Mouse (Mus musculus): Measurements from ENCODE around the gene Zfp668. TPM values are rescaled to one million over a fixed set of nuclear protein-coding genes. Genes with fewer than 3 reads are reported as not detected.

Zfp668 gene
- polyA plus RNA-seq (2015; fragmentation: Nextera tagmentation; extraction: Ambion mirVana): 46.2 and 48.4 TPM in 2 replicates

DNA sequence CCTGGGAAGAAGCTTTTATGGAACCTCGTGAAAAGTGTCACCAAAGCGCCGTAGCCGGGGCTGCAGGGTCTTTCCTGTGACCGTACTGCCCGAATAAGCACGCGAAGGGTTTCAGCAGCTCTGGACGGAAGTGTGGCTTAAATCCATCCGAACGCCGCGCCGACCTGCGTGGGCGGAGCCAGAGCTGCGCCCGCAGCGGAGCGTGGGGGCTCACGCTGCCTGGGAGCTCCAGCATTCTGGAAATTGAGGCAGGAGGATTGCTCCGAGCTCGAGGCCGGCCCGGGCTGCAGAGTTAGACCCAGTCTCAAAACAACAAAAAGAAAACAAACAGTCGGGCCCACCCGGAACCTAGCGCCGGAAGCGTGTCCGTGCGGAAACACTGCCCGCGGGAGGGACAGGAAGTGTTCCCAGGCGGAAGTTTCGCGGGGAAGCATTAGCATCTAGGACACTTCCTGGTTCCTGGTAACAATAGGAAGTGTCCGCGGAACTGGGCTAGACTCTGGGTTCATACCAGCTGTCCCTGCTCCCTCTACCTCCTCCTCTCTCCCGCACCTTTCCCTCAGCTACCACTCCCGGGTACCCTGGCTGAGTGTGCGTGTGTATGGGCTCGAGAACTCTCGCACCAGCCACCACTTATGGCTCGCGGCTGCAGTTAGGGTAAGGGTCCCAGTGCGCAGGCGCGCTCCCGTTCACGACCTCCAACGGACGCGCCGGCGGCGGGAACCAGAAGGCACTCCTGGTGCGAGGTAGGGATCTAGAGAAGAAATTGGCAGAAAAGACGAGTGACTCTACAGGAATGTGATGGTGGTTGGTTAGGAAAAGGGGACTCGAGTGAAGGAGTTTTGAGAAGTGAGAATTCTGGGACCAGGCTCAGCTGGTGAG, at the start of gene Zfp668:
Gene Zfp668 (minus strand): TSS at position 362 of the 882 bp plus-strand sequence.
- H3K9ac ChIP-seq (replicated peaks): peak within 1 kb of the TSS; percentile 99
- peak; percentile 70 for ATAC-seq (replicated peaks)
- H3K4me1 ChIP-seq: peaks cover 28% of the 10 kb centered on the region
- peaks cover 41% of the 10 kb centered on the region for H3K36me3 ChIP-seq
- H3K27ac ChIP-seq (replicated peaks): peak within 1 kb of the TSS; percentile 100
- H3K4me3 ChIP-seq: peak within 1 kb of the TSS; percentile 90
- under 1% methylated on average over 60 of the region's 60 CpGs for WGBS
- H3K9me3 ChIP-seq: no peaks in the 10 kb centered on the region
- no peaks in the 10 kb centered on the region for H3K27me3 ChIP-seq
- H3K4me2 ChIP-seq (replicated peaks): peak within 1 kb of the TSS; percentile 67

DNA sequence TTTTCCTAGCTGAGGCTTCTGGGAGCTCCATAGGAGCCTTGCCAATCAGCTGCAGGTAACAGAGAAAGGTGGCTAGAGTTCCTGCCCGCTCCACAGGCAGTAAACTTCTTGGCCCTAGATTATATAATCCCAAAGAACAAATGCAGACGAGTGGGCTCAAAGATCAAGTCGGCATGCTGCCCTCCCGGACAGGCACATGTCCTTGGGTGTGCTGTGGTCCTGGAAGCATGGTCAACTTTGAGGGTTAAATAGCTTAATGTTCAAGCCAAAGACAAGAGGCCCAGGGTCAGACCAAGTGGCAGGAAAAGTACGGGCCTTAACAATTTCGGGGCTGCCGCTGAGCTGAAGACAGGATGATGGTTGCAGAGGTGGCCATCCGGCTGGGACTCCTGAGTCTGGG, 49.4 kb upstream of the Zfp668 start:
- Histone ChIP-seq H3K4me2 (replicated peaks) (no peak overlapping the region), H3K27ac (replicated peaks) (no peak overlapping the region), H3K9ac (replicated peaks) (no peak overlapping the region), H3K36me3 (peaks cover 41% of the 10 kb centered on the region), H3K4me3 (no peak overlapping the region), H3K27me3 (peaks cover 20% of the 10 kb centered on the region), H3K4me1 (no peaks in the 10 kb centered on the region), H3K9me3 (no peaks in the 10 kb centered on the region)
- ATAC-seq (replicated peaks): no peak
- 90% methylated on average over 8 of the region's 8 CpGs for WGBS

GRCm38 (mm10) chr7:127925252-127925651, 48.6 kb upstream of the Zfp668 start:
- H3K36me3 ChIP-seq: peaks cover 47% of the 10 kb centered on the region

DNA sequence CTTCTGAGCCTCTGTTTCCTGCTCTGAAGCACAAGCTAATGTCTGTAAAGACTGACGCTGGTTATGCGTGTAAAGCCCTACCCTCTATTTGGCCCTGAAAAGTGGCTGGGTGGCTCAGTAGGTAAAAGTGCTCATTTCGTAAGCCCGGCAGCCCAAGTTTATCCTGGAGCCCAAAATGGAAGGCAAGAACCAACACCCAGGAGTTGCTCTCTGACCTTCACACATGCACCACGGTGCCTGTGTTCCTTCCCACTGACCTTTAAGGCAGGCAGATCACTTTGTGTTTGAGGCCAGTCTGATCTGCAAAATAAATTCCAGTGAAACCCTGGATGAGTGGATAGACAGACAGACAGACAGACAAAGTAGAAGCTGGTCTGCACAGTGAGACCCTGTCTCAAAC, 47.1 kb upstream of the Zfp668 start:
- Histone ChIP-seq H3K27ac (replicated peaks) (no peak overlapping the region), H3K27me3 (peaks cover 8% of the 10 kb centered on the region; the same call in 1 of the 2 replicates), H3K4me3 (no peak overlapping the region), H3K9ac (replicated peaks) (no peak overlapping the region), H3K36me3 (peaks cover 49% of the 10 kb centered on the region), H3K4me1 (no peaks in the 10 kb centered on the region), H3K4me2 (replicated peaks) (no peak overlapping the region), H3K9me3 (no peaks in the 10 kb centered on the region)
- no peak for ATAC-seq (replicated peaks)
- 88% methylated on average over 5 of the region's 5 CpGs for WGBS

More at GRCm38 (mm10) chr7:127925252-127925651, 48.6 kb upstream of the Zfp668 start:
- WGBS: 51% methylated on average over 5 of the region's 5 CpGs
- no peak overlapping the region for H3K4me2 ChIP-seq (replicated peaks)
- no peak overlapping the region for H3K27ac ChIP-seq (replicated peaks)
- H3K9ac ChIP-seq (replicated peaks): no peak overlapping the region
- H3K27me3 ChIP-seq: peaks cover 17% of the 10 kb centered on the region
- ATAC-seq (replicated peaks): no peak
- no peak overlapping the region for H3K4me3 ChIP-seq
- no peaks in the 10 kb centered on the region for H3K9me3 ChIP-seq
- H3K4me1 ChIP-seq: no peaks in the 10 kb centered on the region

DNA sequence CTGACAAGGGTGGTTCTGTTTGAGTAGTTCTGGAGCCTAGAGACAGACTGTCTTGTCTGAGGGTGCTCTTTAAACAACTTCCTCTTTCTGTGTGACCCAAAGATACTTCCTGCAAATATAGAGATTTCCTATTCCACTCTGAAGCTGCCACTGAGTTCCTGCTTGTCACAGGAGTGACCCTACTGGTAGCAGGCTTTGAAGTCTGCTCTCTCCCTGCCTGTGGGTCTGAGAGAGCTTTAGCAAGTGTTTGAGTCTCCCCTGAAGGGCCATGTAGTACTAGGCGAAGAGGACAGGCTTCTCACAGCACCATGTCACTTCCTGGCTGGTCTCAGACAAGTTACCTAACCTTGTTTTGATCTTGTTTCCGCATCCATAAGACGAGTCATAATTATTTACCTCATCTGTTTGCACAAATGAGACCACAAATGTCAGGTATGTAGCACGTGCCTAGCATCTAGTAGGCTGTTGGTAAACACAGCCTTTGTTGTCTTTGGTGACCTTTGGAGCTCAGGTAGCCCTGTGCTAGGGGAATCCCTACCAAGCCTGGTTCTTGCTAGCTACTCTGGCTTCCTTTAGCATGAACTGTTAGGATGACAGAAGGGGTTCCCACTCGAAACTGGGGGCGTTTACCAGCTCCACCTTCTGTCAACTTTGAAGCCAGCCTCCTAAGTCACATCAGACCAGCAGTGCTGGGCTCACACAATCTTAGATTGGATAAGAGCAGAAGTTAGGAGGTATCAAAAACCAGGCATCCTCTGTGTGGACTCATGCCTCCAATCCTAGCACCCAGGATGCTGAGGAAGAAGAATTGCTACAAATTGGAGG, 46.0 kb upstream of the Zfp668 start:
- no peaks in the 10 kb centered on the region for H3K4me1 ChIP-seq
- no peak for ATAC-seq (replicated peaks)
- no peak overlapping the region for H3K4me3 ChIP-seq
- no peaks in the 10 kb centered on the region for H3K27me3 ChIP-seq
- H3K36me3 ChIP-seq: peaks cover 55% of the 10 kb centered on the region
- H3K9me3 ChIP-seq: no peaks in the 10 kb centered on the region
- no peak overlapping the region for H3K9ac ChIP-seq (replicated peaks)
- no peak overlapping the region for H3K4me2 ChIP-seq (replicated peaks)
- no peak overlapping the region for H3K27ac ChIP-seq (replicated peaks)
- 86% methylated on average over 6 of the region's 6 CpGs for WGBS

- H3K36me3 ChIP-seq: peaks cover 61% of the 10 kb centered on the region
- ATAC-seq (replicated peaks): no peak
These were observed 44.9 kb upstream of the Zfp668 start for GRCm38 (mm10) chr7:127921516-127921915.

GRCm38 (mm10) chr7:127919290-127919689, 42.7 kb upstream of the Zfp668 start:
- no peak for ATAC-seq (replicated peaks)
- H3K4me3 ChIP-seq: no peak overlapping the region
- 78% methylated on average over 7 of the region's 7 CpGs for WGBS
- H3K9ac ChIP-seq (replicated peaks): no peak overlapping the region
- no peaks in the 10 kb centered on the region for H3K9me3 ChIP-seq
- H3K36me3 ChIP-seq: peaks cover 57% of the 10 kb centered on the region
- no peaks in the 10 kb centered on the region for H3K4me1 ChIP-seq
- no peak overlapping the region for H3K4me2 ChIP-seq (replicated peaks)
- no peaks in the 10 kb centered on the region for H3K27me3 ChIP-seq
- H3K27ac ChIP-seq (replicated peaks): no peak overlapping the region

More at GRCm38 (mm10) chr7:127921516-127921915, 44.9 kb upstream of the Zfp668 start:
- Histone ChIP-seq H3K9ac (replicated peaks) (no peak overlapping the region), H3K4me2 (replicated peaks) (no peak overlapping the region), H3K4me1 (no peaks in the 10 kb centered on the region), H3K27ac (replicated peaks) (no peak overlapping the region), H3K4me3 (no peak overlapping the region), H3K27me3 (no peaks in the 10 kb centered on the region), H3K9me3 (no peaks in the 10 kb centered on the region)
- WGBS: 58% methylated on average over 8 of the region's 8 CpGs

DNA sequence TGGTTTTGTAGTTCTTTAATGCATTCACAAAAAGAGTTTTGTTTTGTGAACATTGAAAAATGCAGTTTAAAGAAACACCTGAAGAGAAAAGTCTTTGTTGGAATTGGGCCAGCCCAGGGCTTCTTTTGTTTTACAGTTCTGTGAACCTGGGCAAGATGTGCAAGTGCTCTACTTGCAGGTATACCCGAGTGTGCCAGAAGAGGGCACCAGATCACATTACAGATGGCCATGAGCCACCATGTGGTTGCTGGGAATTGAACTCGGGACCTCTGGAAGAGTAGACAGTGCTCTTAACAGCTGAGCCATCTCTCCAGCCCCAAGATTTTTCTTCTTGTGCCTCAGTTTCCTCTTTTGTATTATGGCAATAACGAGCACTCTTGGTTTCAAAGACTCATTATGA, 41.6 kb upstream of the Zfp668 start:
- peaks cover 3% of the 10 kb centered on the region for H3K4me1 ChIP-seq
- no peak overlapping the region for H3K4me2 ChIP-seq (replicated peaks)
- H3K4me3 ChIP-seq: no peak overlapping the region
- WGBS: 59% methylated on average over 3 of the region's 3 CpGs
- no peaks in the 10 kb centered on the region for H3K9me3 ChIP-seq
- ATAC-seq (replicated peaks): no peak
- peaks cover 52% of the 10 kb centered on the region for H3K36me3 ChIP-seq
- H3K27ac ChIP-seq (replicated peaks): no peak overlapping the region
- no peaks in the 10 kb centered on the region for H3K27me3 ChIP-seq
- H3K9ac ChIP-seq (replicated peaks): no peak overlapping the region

DNA sequence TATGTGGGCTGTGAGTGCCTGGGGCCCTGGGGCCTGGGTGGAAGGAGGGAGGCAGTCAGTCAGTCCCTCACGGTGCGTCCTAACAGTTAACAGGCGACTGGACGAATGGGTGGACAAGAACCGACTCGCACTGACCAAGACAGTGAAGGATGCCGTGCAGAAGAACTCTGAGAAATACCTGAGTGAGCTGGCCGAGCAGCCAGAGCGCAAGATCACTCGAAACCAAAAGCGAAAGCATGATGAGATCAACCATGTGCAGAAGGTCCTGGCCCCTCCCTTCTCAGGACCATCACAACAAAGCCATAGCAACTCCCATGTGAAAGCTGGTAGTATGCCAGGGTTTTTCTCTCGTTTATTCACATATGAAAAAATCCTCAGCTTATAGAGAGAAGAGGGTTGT, 38.7 kb upstream of the Zfp668 start:
- ATAC-seq (replicated peaks): no peak
- no peak overlapping the region for H3K4me2 ChIP-seq (replicated peaks)
- H3K36me3 ChIP-seq: peaks cover 31% of the 10 kb centered on the region
- peaks cover 15% of the 10 kb centered on the region for H3K4me1 ChIP-seq
- no peak overlapping the region for H3K4me3 ChIP-seq
- no peak overlapping the region for H3K27ac ChIP-seq (replicated peaks)
- H3K27me3 ChIP-seq: no peaks in the 10 kb centered on the region
- H3K9ac ChIP-seq (replicated peaks): no peak overlapping the region
- H3K9me3 ChIP-seq: no peaks in the 10 kb centered on the region
- 92% methylated on average over 12 of the region's 12 CpGs for WGBS

- WGBS: 35% methylated on average over 4 of the region's 4 CpGs
- H3K27me3 ChIP-seq: no peaks in the 10 kb centered on the region
- no peaks in the 10 kb centered on the region for H3K9me3 ChIP-seq
- H3K4me2 ChIP-seq (replicated peaks): peak overlapping the region; percentile 79
- H3K27ac ChIP-seq (replicated peaks): no peak overlapping the region
- peak overlapping the region; percentile 81 for H3K9ac ChIP-seq (replicated peaks)
- peaks cover 39% of the 10 kb centered on the region for H3K36me3 ChIP-seq
- H3K4me3 ChIP-seq: peak overlapping the region; percentile 89
- H3K4me1 ChIP-seq: peaks cover 15% of the 10 kb centered on the region
- ATAC-seq (replicated peaks): no peak
These were observed 36.3 kb upstream of the Zfp668 start for GRCm38 (mm10) chr7:127912938-127913337.

DNA sequence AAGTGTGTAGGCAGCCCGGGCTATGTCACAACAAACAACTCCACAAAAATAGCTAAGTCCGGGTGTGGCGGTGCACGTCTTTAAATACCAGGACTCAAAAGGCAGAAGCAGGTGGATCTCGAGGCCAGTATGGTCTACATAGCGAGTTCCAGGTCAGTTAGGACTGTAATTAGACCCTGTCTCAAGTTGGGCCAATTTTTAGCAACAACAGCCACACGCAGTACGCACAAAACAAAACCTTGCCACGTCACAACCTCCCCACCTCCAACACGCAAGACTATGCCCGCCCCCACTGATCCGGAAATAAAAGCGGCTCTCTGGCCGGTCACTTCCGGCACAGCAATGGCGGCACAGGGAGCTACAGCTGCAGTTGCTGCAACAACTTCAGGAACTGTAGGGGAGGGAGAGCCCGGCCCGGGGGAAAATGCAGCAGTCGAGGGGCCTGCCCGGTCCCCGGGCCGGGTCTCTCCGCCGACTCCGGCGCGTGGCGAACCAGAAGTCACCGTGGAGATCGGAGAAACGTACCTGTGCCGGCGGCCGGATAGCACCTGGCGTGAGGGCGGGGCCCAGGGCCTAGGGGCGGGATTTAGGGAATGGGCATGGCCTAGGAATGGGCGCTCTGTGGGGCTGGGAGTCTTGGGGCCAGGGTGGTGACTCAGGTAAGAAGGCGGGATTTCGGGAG, 35.7 kb upstream of the Zfp668 start, which contains the start of gene Kat8:
Gene Kat8 (plus strand): TSS at position 327 of the 682 bp plus-strand sequence.
- ATAC-seq (replicated peaks): peak; percentile 97
- Histone ChIP-seq H3K27me3 (no peaks in the 10 kb centered on the region), H3K36me3 (peaks cover 41% of the 10 kb centered on the region), H3K27ac (replicated peaks) (peak within 1 kb of the TSS; percentile 84), H3K9me3 (no peaks in the 10 kb centered on the region), H3K4me3 (peak within 1 kb of the TSS; percentile 89), H3K4me1 (peaks cover 15% of the 10 kb centered on the region), H3K4me2 (replicated peaks) (peak within 1 kb of the TSS; percentile 79), H3K9ac (replicated peaks) (peak within 1 kb of the TSS; percentile 81)
- WGBS: under 1% methylated on average over 40 of the region's 40 CpGs

Data from forebrain, embryonic 15.5 days (tissue).